Mouse (Mus musculus) thymus, adult 2 months (tissue): ENCODE results near the gene Ptafr.

Source experiments
- CTCF ChIP-seq: fragments of 200-500 bp; IDR thresholded peaks from 2 replicates; pipeline ENCODE4 v1.5.1; 2012; ENCODE audit warnings: mild to moderate bottlenecking, control low read depth, low read length, moderate library complexity, borderline replicate concordance; ENCODE audit not compliant: control insufficient read depth, poor library complexity, insufficient read depth; ENCODE audit errors: extremely low read depth
- POLR2A ChIP-seq: fragments of 200-500 bp; IDR thresholded peaks from 2 replicates; pipeline ENCODE4 v1.6.1; 2012; ENCODE audit warnings: mild to moderate bottlenecking, low read length, control low read depth, moderate library complexity; ENCODE audit not compliant: control insufficient read depth, poor library complexity, insufficient read depth; ENCODE audit errors: extremely low read depth

GRCm38 (mm10) chr4:132599764-132600163 lies 35.9 kb downstream of the Ptafr start:
- no peak for TF ChIP-seq CTCF
- no peak for TF ChIP-seq POLR2A
